Comparison of ENCODE assay signal across 7 mouse cellular contexts in genomic region chr8:121934506-121934905, GRCm38 (mm10). TPM values are rescaled to one million over a fixed set of nuclear protein-coding genes. Genes with fewer than 3 reads are reported as not detected.
DNase-seq lines count a peak whose midpoint lies in the region; ATAC-seq lines count a peak whose summit lies in the region.

No protein-coding gene starts in this region.

- H3K36me3 ChIP-seq in hindbrain, embryonic 16.5 days (ENCODE audit: control insufficient read depth, insufficient read depth, low read length), result no peaks in the 10 kb centered on the region
- no peaks in the 10 kb centered on the region for H3K36me3 ChIP-seq in midbrain, embryonic 12.5 days

- peaks cover 16% of the 10 kb centered on the region for H3K4me1 ChIP-seq in hindbrain, embryonic 16.5 days (ENCODE audit: control insufficient read depth, insufficient read depth, low read depth, low read length)
- H3K4me1 ChIP-seq in midbrain, embryonic 12.5 days, result peaks cover 16% of the 10 kb centered on the region

- 42% methylated on average over 4 of the region's 4 CpGs for WGBS in hindbrain, embryonic 16.5 days
- 35% methylated on average over 4 of the region's 4 CpGs for WGBS in midbrain, embryonic 12.5 days

- no peaks in the 10 kb centered on the region for H3K9me3 ChIP-seq in hindbrain, embryonic 16.5 days (ENCODE audit: control insufficient read depth, low read length)
- H3K9me3 ChIP-seq in midbrain, embryonic 12.5 days, result no peaks in the 10 kb centered on the region

- H3K4me3 ChIP-seq in hindbrain, embryonic 16.5 days (ENCODE audit: low read length), result no peak overlapping the region
- no peak overlapping the region for H3K4me3 ChIP-seq in midbrain, embryonic 12.5 days

- peak overlapping the region; percentile 78 for H3K27ac ChIP-seq in hindbrain, embryonic 16.5 days (ENCODE audit: low read depth, low read length)
- peak overlapping the region; percentile 63 for H3K27ac ChIP-seq in midbrain, embryonic 12.5 days (replicated peaks)

- H3K4me2 ChIP-seq in hindbrain, embryonic 16.5 days (ENCODE audit: low read length), result no peak overlapping the region
- no peak overlapping the region for H3K4me2 ChIP-seq in midbrain, embryonic 12.5 days (replicated peaks)

- H3K27me3 ChIP-seq in hindbrain, embryonic 16.5 days (replicated peaks; ENCODE audit: control insufficient read depth, insufficient read depth, low read length), result no peaks in the 10 kb centered on the region
- no peaks in the 10 kb centered on the region for H3K27me3 ChIP-seq in midbrain, embryonic 12.5 days

- no peak overlapping the region for H3K9ac ChIP-seq in hindbrain, embryonic 16.5 days (ENCODE audit: low read depth, low read length)
- no peak overlapping the region for H3K9ac ChIP-seq in midbrain, embryonic 12.5 days (replicated peaks)

- DNase-seq in left cerebral cortex, postnatal 4 days, result peak; percentile 49
- no peak for DNase-seq in left cerebral cortex, adult 9 months (ENCODE audit: low spot score in 2 of 2)
- peak; percentile 63 for DNase-seq in R1 (ENCODE audit: low read depth, low spot score)
- DNase-seq in embryo, embryonic 10 days (ENCODE audit: low spot score), result peak; percentile 77
- DNase-seq in ovary, postnatal 36 days (ENCODE audit: low spot score), result no peak

- ATAC-seq in hindbrain, embryonic 16.5 days, result no peak
- ATAC-seq in midbrain, embryonic 12.5 days (ENCODE audit: low FRiP score, low read depth), result 0 out of 2 replicates have a peak, but pooled peaks have one; percentile 32

- intact Hi-C loops in left cerebral cortex, postnatal 4 days (cut with DNase I), result no loop called here

RNA-seq across cellular contexts. Expression of gene Car5a, which starts 10.2 kb away (rescaled TPM):
- under 1 TPM in 1 of 2 experiments, not detected in 1; 0.48 TPM for total RNA-seq in left cerebral cortex, postnatal 4 days (2021)
- 0.25 and 0.40 TPM in 2 replicates for polyA plus RNA-seq in hindbrain, embryonic 16.5 days (2015; fragmentation: Nextera tagmentation; extraction: Ambion mirVana)
- polyA plus RNA-seq in midbrain, embryonic 12.5 days (2016; fragmentation: Nextera tagmentation; extraction: Ambion mirVana), result 0.23 TPM in 1 of 2 replicates, not detected in the other

RNA-seq across cellular contexts. Expression of gene Banp, which starts 15.0 kb away (rescaled TPM):
- total RNA-seq in left cerebral cortex, postnatal 4 days (2021), result 10 to 100 TPM; 30.2 to 30.7 TPM
- 49.9 and 54.9 TPM in 2 replicates for polyA plus RNA-seq in hindbrain, embryonic 16.5 days (2015; fragmentation: Nextera tagmentation; extraction: Ambion mirVana)
- 58.8 and 66.6 TPM in 2 replicates for polyA plus RNA-seq in midbrain, embryonic 12.5 days (2016; fragmentation: Nextera tagmentation; extraction: Ambion mirVana)

RNA-seq across cellular contexts. Expression of gene Slc7a5, which starts 27.0 kb away (rescaled TPM):
- total RNA-seq in left cerebral cortex, postnatal 4 days (2021), result 100 to 1,000 TPM; 150 to 153 TPM
- 44.9 and 57.8 TPM in 2 replicates for polyA plus RNA-seq in hindbrain, embryonic 16.5 days (2015; fragmentation: Nextera tagmentation; extraction: Ambion mirVana)
- polyA plus RNA-seq in midbrain, embryonic 12.5 days (2016; fragmentation: Nextera tagmentation; extraction: Ambion mirVana), result 37.6 and 37.9 TPM in 2 replicates

Comparison
In these comparisons a context has a peak if more than half of its experiments do, and no peak if none do; other contexts are left out.
1. DNase-seq: peak in left cerebral cortex, postnatal 4 days (single experiment), R1 (single experiment) and embryo, embryonic 10 days (single experiment); none in left cerebral cortex, adult 9 months (0 of 2) and ovary, postnatal 36 days (single experiment).